ENCODE assay signal across 21 mouse cellular contexts in the genomic region with DNA sequence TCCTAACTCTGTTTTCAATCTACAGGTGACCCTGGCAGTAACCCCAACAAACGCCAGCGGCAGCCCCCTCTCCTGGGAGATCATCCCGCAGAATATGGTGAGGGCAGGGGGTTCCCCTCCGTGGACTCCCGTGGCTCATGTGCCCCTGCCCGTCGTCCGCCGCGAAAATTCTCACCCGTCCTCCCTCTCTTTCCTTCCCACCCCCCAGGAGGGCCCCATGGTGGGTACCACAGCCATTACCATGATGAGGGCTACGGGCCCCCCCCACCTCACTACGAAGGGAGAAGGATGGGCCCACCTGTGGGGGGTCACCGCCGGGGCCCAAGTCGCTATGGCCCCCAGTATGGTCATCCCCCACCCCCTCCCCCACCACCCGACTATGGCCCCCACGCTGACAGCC. TPM values are rescaled to one million over a fixed set of nuclear protein-coding genes. Genes with fewer than 3 reads are reported as not detected.
DNase-seq lines count a peak whose midpoint lies in the region; ATAC-seq and TF ChIP-seq lines count a peak whose summit lies in the region.
"Had no signal": no experiment of that assay in that cellular context is flagged by ENCODE, and none has a peak within 500 bp of the region (broad histone marks: within the 10 kb centered on the region; RNA-seq: fewer than 3 reads in every experiment).

No protein-coding gene starts in this region.

- H3K4me2 ChIP-seq in hindbrain, embryonic 13.5 days, result no peak overlapping the region
- no peak overlapping the region for H3K4me2 ChIP-seq in hindbrain, postnatal 0 days (ENCODE audit: low read depth, low read length)
- no peak overlapping the region for H3K4me2 ChIP-seq in midbrain, postnatal 0 days (ENCODE audit: low read depth, low read length, poor library complexity, severe bottlenecking)
- no peak overlapping the region for H3K4me2 ChIP-seq in embryonic facial prominence, embryonic 14.5 days (ENCODE audit: low read depth, low read length)
- H3K4me2 ChIP-seq: heart, embryonic 11.5 days; limb, embryonic 13.5 days had no signal

- H3K36me3 ChIP-seq in hindbrain, embryonic 13.5 days, result peaks cover 95% of the 10 kb centered on the region
- H3K36me3 ChIP-seq in hindbrain, postnatal 0 days (ENCODE audit: insufficient read depth, low read length), result peaks cover 70% of the 10 kb centered on the region
- peaks cover 99% of the 10 kb centered on the region for H3K36me3 ChIP-seq in midbrain, embryonic 10.5 days
- H3K36me3 ChIP-seq in midbrain, postnatal 0 days (ENCODE audit: insufficient read depth, low read length), result peaks cover 74% of the 10 kb centered on the region
- H3K36me3 ChIP-seq in embryonic facial prominence, embryonic 14.5 days (ENCODE audit: control insufficient read depth, insufficient read depth, low read length), result peaks cover 100% of the 10 kb centered on the region

- H3K4me3 ChIP-seq in hindbrain, embryonic 13.5 days, result no peak overlapping the region
- H3K4me3 ChIP-seq in hindbrain, postnatal 0 days (ENCODE audit: low read length), result no peak overlapping the region
- peak overlapping the region; percentile 15; the same call in 1 of the 2 replicates for H3K4me3 ChIP-seq in midbrain, embryonic 10.5 days
- no peak overlapping the region for H3K4me3 ChIP-seq in midbrain, postnatal 0 days (ENCODE audit: low read depth, low read length)
- H3K4me3 ChIP-seq in embryonic facial prominence, embryonic 14.5 days (ENCODE audit: low read depth, low read length), result no peak overlapping the region
- H3K4me3 ChIP-seq: left cerebral cortex, adult 2 months; limb, embryonic 13.5 days had no signal

- no peak overlapping the region for H3K27ac ChIP-seq in hindbrain, embryonic 13.5 days
- no peak overlapping the region for H3K27ac ChIP-seq in hindbrain, postnatal 0 days
- no peak overlapping the region for H3K27ac ChIP-seq in midbrain, embryonic 10.5 days (replicated peaks)
- no peak overlapping the region for H3K27ac ChIP-seq in midbrain, postnatal 0 days (ENCODE audit: low read depth, low read length)
- H3K27ac ChIP-seq in embryonic facial prominence, embryonic 14.5 days (replicated peaks; ENCODE audit: low read depth, low read length), result no peak overlapping the region
- H3K27ac ChIP-seq: hindbrain, embryonic 14.5 days; left cerebral cortex, adult 2 months; limb, embryonic 13.5 days; macrophage had no signal

- no peaks in the 10 kb centered on the region for H3K9me3 ChIP-seq in hindbrain, embryonic 13.5 days
- H3K9me3 ChIP-seq in hindbrain, postnatal 0 days (ENCODE audit: low read length), result no peaks in the 10 kb centered on the region
- no peaks in the 10 kb centered on the region for H3K9me3 ChIP-seq in midbrain, embryonic 10.5 days (replicated peaks)
- no peaks in the 10 kb centered on the region for H3K9me3 ChIP-seq in midbrain, postnatal 0 days (ENCODE audit: low read length)
- H3K9me3 ChIP-seq in embryonic facial prominence, embryonic 14.5 days (ENCODE audit: control insufficient read depth, low read length), result no peaks in the 10 kb centered on the region
- H3K9me3 ChIP-seq: limb, embryonic 13.5 days had no signal

- no peaks in the 10 kb centered on the region for H3K27me3 ChIP-seq in hindbrain, embryonic 13.5 days
- no peaks in the 10 kb centered on the region for H3K27me3 ChIP-seq in hindbrain, postnatal 0 days (ENCODE audit: insufficient read depth, low read length)
- no peaks in the 10 kb centered on the region for H3K27me3 ChIP-seq in midbrain, embryonic 10.5 days (ENCODE audit: low read depth, poor library complexity, severe bottlenecking)
- no peaks in the 10 kb centered on the region for H3K27me3 ChIP-seq in midbrain, postnatal 0 days (ENCODE audit: insufficient read depth, low read length)
- no peaks in the 10 kb centered on the region for H3K27me3 ChIP-seq in embryonic facial prominence, embryonic 14.5 days (replicated peaks; ENCODE audit: control insufficient read depth, insufficient read depth, low read length)
- H3K27me3 ChIP-seq: limb, embryonic 13.5 days had no signal

- H3K4me1 ChIP-seq in hindbrain, embryonic 13.5 days (replicated peaks), result peaks cover 72% of the 10 kb centered on the region
- H3K4me1 ChIP-seq in hindbrain, postnatal 0 days (ENCODE audit: insufficient read depth, low read length), result 0 out of 2 replicates have a peak, but pooled peaks cover 5% of the 10 kb centered on the region
- H3K4me1 ChIP-seq in midbrain, embryonic 10.5 days, result peaks cover 86% of the 10 kb centered on the region
- no peaks in the 10 kb centered on the region for H3K4me1 ChIP-seq in midbrain, postnatal 0 days (ENCODE audit: insufficient read depth, low read length)
- H3K4me1 ChIP-seq in embryonic facial prominence, embryonic 14.5 days (ENCODE audit: control insufficient read depth, insufficient read depth, low read length), result 0 out of 2 replicates have a peak, but pooled peaks cover 3% of the 10 kb centered on the region

- peak; percentile 41 for DNase-seq in cerebellum, adult 9-10 months
- no peak for DNase-seq in cerebellum, postnatal 4 days (ENCODE audit: low spot score in 2 of 2)
- no peak for DNase-seq in hindbrain, postnatal 0 days (ENCODE audit: low spot score)
- DNase-seq in midbrain, embryonic 10.5 days (ENCODE audit: low spot score), result no peak
- DNase-seq in midbrain, postnatal 0 days (ENCODE audit: low spot score), result no peak
- no peak for DNase-seq in embryonic facial prominence, embryonic 14.5 days (ENCODE audit: low spot score)
- no peak for DNase-seq in thymus, postnatal 10 days (ENCODE audit: low spot score in 2 of 2)
- DNase-seq: cerebellum, adult 11 months; gastrocnemius, postnatal 14 days; kidney, adult 2 months; lung, adult 2 months; right cerebral cortex, postnatal 4 days; thymus, postnatal 25 days had no signal

- no peak for ATAC-seq in hindbrain, embryonic 13.5 days (ENCODE audit: low FRiP score)
- no peak for ATAC-seq in hindbrain, postnatal 0 days
- ATAC-seq in midbrain, postnatal 0 days (ENCODE audit: low FRiP score), result no peak
- no peak for ATAC-seq in embryonic facial prominence, embryonic 14.5 days (ENCODE audit: low read depth)
- ATAC-seq: midbrain, embryonic 16.5 days had no signal

- no peak for TF ChIP-seq CTCF in hindbrain, postnatal 0 days (IDR thresholded peaks at IDR 0.05; ENCODE audit: low read depth)
- no peak for TF ChIP-seq CTCF in midbrain, postnatal 0 days (IDR thresholded peaks at IDR 0.05)

- WGBS in hindbrain, embryonic 13.5 days, result 81% methylated on average over 18 of the region's 18 CpGs
- 76% methylated on average over 18 of the region's 18 CpGs for WGBS in hindbrain, postnatal 0 days
- 91% methylated on average over 18 of the region's 18 CpGs for WGBS in midbrain, embryonic 10.5 days
- WGBS in midbrain, postnatal 0 days, result 80% methylated on average over 18 of the region's 18 CpGs
- 78% methylated on average over 17 of the region's 18 CpGs for WGBS in embryonic facial prominence, embryonic 14.5 days

- H3K9ac ChIP-seq in hindbrain, embryonic 13.5 days, result 0 out of 2 replicates have a peak overlapping the region, but pooled peaks have one; percentile 21
- H3K9ac ChIP-seq in hindbrain, postnatal 0 days (replicated peaks; ENCODE audit: low read length), result no peak overlapping the region
- H3K9ac ChIP-seq in midbrain, postnatal 0 days (replicated peaks; ENCODE audit: low read length, poor library complexity, severe bottlenecking), result no peak overlapping the region
- H3K9ac ChIP-seq in embryonic facial prominence, embryonic 14.5 days (ENCODE audit: low read depth, low read length), result 0 out of 2 replicates have a peak overlapping the region, but pooled peaks have one; percentile 8
- H3K9ac ChIP-seq: hindbrain, embryonic 14.5 days; limb, embryonic 13.5 days had no signal

RNA-seq across cellular contexts. Expression of a gene that starts 6.6 kb away (rescaled TPM):
- polyA plus RNA-seq in hindbrain, embryonic 13.5 days (2015; fragmentation: Nextera tagmentation; extraction: Ambion mirVana), result 81.8 and 87.5 TPM in 2 replicates
- 95.5 and 131 TPM in 2 replicates for total RNA-seq in hindbrain, postnatal 0 days (2014; rRNA removed)
- polyA plus RNA-seq in hindbrain, postnatal 0 days (2015; fragmentation: Nextera tagmentation; extraction: Ambion mirVana), result 122 and 127 TPM in 2 replicates
- polyA plus RNA-seq in midbrain, embryonic 10.5 days (2016; fragmentation: Nextera tagmentation; extraction: Ambion mirVana), result 85.1 and 94.5 TPM in 2 replicates
- 89.3 and 104 TPM in 2 replicates for total RNA-seq in midbrain, postnatal 0 days (2014; rRNA removed)
- polyA plus RNA-seq in midbrain, postnatal 0 days (2015; fragmentation: Nextera tagmentation; extraction: Ambion mirVana), result 103 and 107 TPM in 2 replicates
- polyA plus RNA-seq in embryonic facial prominence, embryonic 14.5 days (2014; fragmentation: Nextera tagmentation; extraction: Ambion mirVana), result 183 and 202 TPM in 2 replicates

RNA-seq across cellular contexts. Expression of a gene that starts 10.1 kb away (rescaled TPM):
- 200 and 202 TPM in 2 replicates for polyA plus RNA-seq in hindbrain, embryonic 13.5 days (2015; fragmentation: Nextera tagmentation; extraction: Ambion mirVana)
- 233 and 275 TPM in 2 replicates for total RNA-seq in hindbrain, postnatal 0 days (2014; rRNA removed)
- polyA plus RNA-seq in hindbrain, postnatal 0 days (2015; fragmentation: Nextera tagmentation; extraction: Ambion mirVana), result 179 and 191 TPM in 2 replicates
- 279 and 293 TPM in 2 replicates for polyA plus RNA-seq in midbrain, embryonic 10.5 days (2016; fragmentation: Nextera tagmentation; extraction: Ambion mirVana)
- total RNA-seq in midbrain, postnatal 0 days (2014; rRNA removed), result 253 and 265 TPM in 2 replicates
- polyA plus RNA-seq in midbrain, postnatal 0 days (2015; fragmentation: Nextera tagmentation; extraction: Ambion mirVana), result 146 and 175 TPM in 2 replicates
- polyA plus RNA-seq in embryonic facial prominence, embryonic 14.5 days (2014; fragmentation: Nextera tagmentation; extraction: Ambion mirVana), result 180 and 182 TPM in 2 replicates

RNA-seq across cellular contexts. Expression of a gene that starts 15.2 kb away (rescaled TPM):
- polyA plus RNA-seq in hindbrain, embryonic 13.5 days (2015; fragmentation: Nextera tagmentation; extraction: Ambion mirVana), result 5.6 and 6.3 TPM in 2 replicates
- 0.47 and 8.4 TPM in 2 replicates for total RNA-seq in hindbrain, postnatal 0 days (2014; rRNA removed)
- polyA plus RNA-seq in hindbrain, postnatal 0 days (2015; fragmentation: Nextera tagmentation; extraction: Ambion mirVana), result 5.0 and 5.8 TPM in 2 replicates
- polyA plus RNA-seq in midbrain, embryonic 10.5 days (2016; fragmentation: Nextera tagmentation; extraction: Ambion mirVana), result 3.1 and 3.7 TPM in 2 replicates
- total RNA-seq in midbrain, postnatal 0 days (2014; rRNA removed), result 3.4 and 3.5 TPM in 2 replicates
- polyA plus RNA-seq in midbrain, postnatal 0 days (2015; fragmentation: Nextera tagmentation; extraction: Ambion mirVana), result 4.8 and 5.1 TPM in 2 replicates
- polyA plus RNA-seq in embryonic facial prominence, embryonic 14.5 days (2014; fragmentation: Nextera tagmentation; extraction: Ambion mirVana), result 3.4 and 4.1 TPM in 2 replicates

RNA-seq across cellular contexts. Expression of a gene that starts 29.7 kb away (rescaled TPM):
- polyA plus RNA-seq in hindbrain, embryonic 13.5 days (2015; fragmentation: Nextera tagmentation; extraction: Ambion mirVana), result 2.7 and 2.8 TPM in 2 replicates
- total RNA-seq in hindbrain, postnatal 0 days (2014; rRNA removed), result 1.2 TPM in 2 replicates
- 1.4 and 2.0 TPM in 2 replicates for polyA plus RNA-seq in hindbrain, postnatal 0 days (2015; fragmentation: Nextera tagmentation; extraction: Ambion mirVana)
- polyA plus RNA-seq in midbrain, embryonic 10.5 days (2016; fragmentation: Nextera tagmentation; extraction: Ambion mirVana), result 3.5 and 4.0 TPM in 2 replicates
- total RNA-seq in midbrain, postnatal 0 days (2014; rRNA removed), result 0.80 and 1.0 TPM in 2 replicates
- 1.9 TPM in 2 replicates for polyA plus RNA-seq in midbrain, postnatal 0 days (2015; fragmentation: Nextera tagmentation; extraction: Ambion mirVana)
- 2.7 and 3.0 TPM in 2 replicates for polyA plus RNA-seq in embryonic facial prominence, embryonic 14.5 days (2014; fragmentation: Nextera tagmentation; extraction: Ambion mirVana)

RNA-seq across cellular contexts. Expression of a gene that starts 45.2 kb away (rescaled TPM):
- polyA plus RNA-seq in hindbrain, embryonic 13.5 days (2015; fragmentation: Nextera tagmentation; extraction: Ambion mirVana), result 6.4 and 7.4 TPM in 2 replicates
- 1.1 TPM in 1 of 2 replicates, not detected in the other for total RNA-seq in hindbrain, postnatal 0 days (2014; rRNA removed)
- 3.7 and 5.0 TPM in 2 replicates for polyA plus RNA-seq in hindbrain, postnatal 0 days (2015; fragmentation: Nextera tagmentation; extraction: Ambion mirVana)
- polyA plus RNA-seq in midbrain, embryonic 10.5 days (2016; fragmentation: Nextera tagmentation; extraction: Ambion mirVana), result 0.62 and 0.85 TPM in 2 replicates
- total RNA-seq in midbrain, postnatal 0 days (2014; rRNA removed), result 0.38 and 12.5 TPM in 2 replicates
- polyA plus RNA-seq in midbrain, postnatal 0 days (2015; fragmentation: Nextera tagmentation; extraction: Ambion mirVana), result 3.8 and 4.8 TPM in 2 replicates
- polyA plus RNA-seq in embryonic facial prominence, embryonic 14.5 days (2014; fragmentation: Nextera tagmentation; extraction: Ambion mirVana), result 27.3 and 53.0 TPM in 2 replicates
- total RNA-seq: gastrocnemius, postnatal 14 days; layer of hippocampus, adult 18-20 months had no signal
- polyA plus RNA-seq: macrophage had no signal

Comparison
In these comparisons a context has a peak if more than half of its experiments do, and no peak if none do; other contexts are left out.
1. H3K9ac ChIP-seq: peak in hindbrain, embryonic 13.5 days (single experiment) and embryonic facial prominence, embryonic 14.5 days (single experiment); none in hindbrain, postnatal 0 days (single experiment) and midbrain, postnatal 0 days (single experiment).